Mouse (Mus musculus) CH12.LX (cell line): ENCODE measurements around the gene Nedd8. TPM values are rescaled to one million over a fixed set of nuclear protein-coding genes. Genes with fewer than 3 reads are reported as not detected.

ENCODE experiments used
- DNase-seq: peaks from one replicate; pipeline ENCODE4 v3.0.0-alpha.2; 2013; ENCODE audit errors: extremely low read depth
- H3K27ac ChIP-seq: 2 replicates; pipeline ENCODE4 v1.5.1; 2012; ENCODE audit warnings: low read depth, mild to moderate bottlenecking, control low read depth, moderate library complexity; ENCODE audit not compliant: insufficient read depth
- H3K27me3 ChIP-seq: replicated peaks from 2 replicates; pipeline ENCODE3; 2012; ENCODE audit warnings: inconsistent platforms
- H3K36me3 ChIP-seq, 2 experiments: replicated peaks in 1 of 2; 2 replicates each; pipeline versions ENCODE3 to v1.6.1; 2012; ENCODE audit warnings: inconsistent platforms in 1 of 2, low read length in 1 of 2, mild to moderate bottlenecking in 1 of 2, mixed read lengths in 1 of 2, moderate library complexity in 1 of 2; ENCODE audit not compliant: control insufficient read depth in 1 of 2, insufficient read depth in 1 of 2
- H3K4me1 ChIP-seq, 2 experiments: 2 replicates each; pipeline ENCODE4 v1.6.1; 2012; ENCODE audit warnings: inconsistent platforms in 1 of 2, moderate library complexity in 1 of 2; ENCODE audit not compliant: insufficient read depth in 2 of 2, control insufficient read depth in 1 of 2
- H3K4me2 ChIP-seq: 2 replicates; pipeline ENCODE4 v1.6.1; 2012; ENCODE audit warnings: low read depth, mild to moderate bottlenecking, control low read depth; ENCODE audit not compliant: poor library complexity, insufficient read depth, severe bottlenecking
- H3K4me3 ChIP-seq, 3 experiments: fragments of 150-350 bp in 1 of 3; sonication (generic) in 1 of 3; replicated peaks in 1 of 3; 2 replicates each; pipeline versions ENCODE3 to v1.5.1; 2011 to 2012; ENCODE audit warnings: low read depth in 2 of 3, low read length in 2 of 3, mild to moderate bottlenecking in 2 of 3, moderate library complexity in 2 of 3, control low read depth in 1 of 3, improper control_type of control experiment in 1 of 3, inconsistent platforms in 1 of 3, mixed read lengths in 1 of 3; ENCODE audit not compliant: poor library complexity in 1 of 3
- H3K79me2 ChIP-seq: replicated peaks from 2 replicates; pipeline ENCODE4 v1.6.1; 2012; ENCODE audit warnings: mild to moderate bottlenecking, moderate library complexity; ENCODE audit not compliant: control insufficient read depth, poor library complexity, insufficient read depth, severe bottlenecking; ENCODE audit errors: extremely low read depth
- H3K9ac ChIP-seq: 2 replicates; pipeline ENCODE4 v1.6.1; 2012; ENCODE audit warnings: low read depth, mild to moderate bottlenecking, control low read depth, moderate library complexity; ENCODE audit not compliant: insufficient read depth
- H3K9me3 ChIP-seq: replicated peaks from 2 replicates; pipeline ENCODE3; 2012; ENCODE audit warnings: low read length, inconsistent platforms, mixed read lengths
- CHD1 ChIP-seq: IDR thresholded peaks from 2 replicates; pipeline ENCODE4 v1.6.1; 2012; ENCODE audit warnings: low read depth, low read length, improper control_type of control experiment, inconsistent platforms
- E2F4 ChIP-seq: IDR thresholded peaks from 2 replicates; pipeline ENCODE4 v1.6.1; 2011; ENCODE audit warnings: low read depth, low read length, improper control_type of control experiment; ENCODE audit not compliant: insufficient replicate concordance
- GABPA ChIP-seq: IDR thresholded peaks from 2 replicates; pipeline ENCODE4 v1.6.1; 2012; ENCODE audit warnings: low read depth, low read length, improper control_type of control experiment, inconsistent platforms; ENCODE audit not compliant: insufficient replicate concordance
- HCFC1 ChIP-seq: IDR thresholded peaks from 2 replicates; pipeline ENCODE4 v1.6.1; 2012; ENCODE audit warnings: low read depth, mild to moderate bottlenecking, inconsistent platforms, low read length, improper control_type of control experiment
- IRF4 ChIP-seq: IDR thresholded peaks from 2 replicates; pipeline ENCODE4 v1.6.1; 2014; ENCODE audit warnings: low read depth, mild to moderate bottlenecking, inconsistent platforms, low read length, improper control_type of control experiment
- JUN ChIP-seq: IDR thresholded peaks from 2 replicates; pipeline ENCODE4 v1.6.1; 2011; ENCODE audit warnings: low read depth, mild to moderate bottlenecking, low read length, improper control_type of control experiment, moderate library complexity; ENCODE audit not compliant: insufficient read depth
- JUND ChIP-seq: conservative IDR thresholded peaks from 2 replicates; pipeline ENCODE4 v1.6.1; 2011; ENCODE audit warnings: low read depth, low read length, improper control_type of control experiment
- MAFK ChIP-seq: IDR thresholded peaks from 2 replicates; pipeline ENCODE4 v1.6.1; 2011; ENCODE audit warnings: low read length, improper control_type of control experiment; ENCODE audit not compliant: insufficient replicate concordance
- MEF2A ChIP-seq: IDR thresholded peaks from 2 replicates; pipeline ENCODE4 v1.6.1; 2014; ENCODE audit warnings: low read depth, mild to moderate bottlenecking, inconsistent platforms, low read length, improper control_type of control experiment, borderline replicate concordance
- MXI1 ChIP-seq: IDR thresholded peaks from 2 replicates; pipeline ENCODE4 v1.6.1; 2011; ENCODE audit warnings: mild to moderate bottlenecking, low read depth, low read length, improper control_type of control experiment
- MYC ChIP-seq: IDR thresholded peaks from 2 replicates; pipeline ENCODE4 v1.6.1; 2011; ENCODE audit warnings: low read depth, mild to moderate bottlenecking, improper control_type of control experiment, low read length
- NELFE ChIP-seq: IDR thresholded peaks from 2 replicates; pipeline ENCODE4 v1.6.1; 2011; ENCODE audit warnings: low read depth, low read length, improper control_type of control experiment
- PAX5 ChIP-seq: IDR thresholded peaks from 2 replicates; pipeline ENCODE4 v1.6.1; 2012; ENCODE audit warnings: low read length, inconsistent platforms, mixed read lengths
- POLR2A ChIP-seq: IDR thresholded peaks from 2 replicates; pipeline ENCODE4 v1.6.1; 2011; ENCODE audit warnings: low read depth, mild to moderate bottlenecking, improper control_type of control experiment, low read length
- RCOR1 ChIP-seq: conservative IDR thresholded peaks from 2 replicates; pipeline ENCODE4 v1.6.1; 2012; ENCODE audit warnings: low read depth, mild to moderate bottlenecking, inconsistent platforms, low read length, improper control_type of control experiment
- TCF12 ChIP-seq: IDR thresholded peaks from 2 replicates; pipeline ENCODE4 v1.6.1; 2014; ENCODE audit warnings: low read depth, mild to moderate bottlenecking, inconsistent platforms, low read length, improper control_type of control experiment
- USF2 ChIP-seq: conservative IDR thresholded peaks from 2 replicates; pipeline ENCODE4 v1.6.1; 2011; ENCODE audit warnings: low read depth, low read length, improper control_type of control experiment
- ZNF384 ChIP-seq: IDR thresholded peaks from 2 replicates; pipeline ENCODE4 v1.6.1; 2012; ENCODE audit warnings: low read depth, low read length, improper control_type of control experiment, inconsistent platforms
- dilution Hi-C: fragments of 300-500 bp; cut with MboI; formaldehyde crosslinking; loops from 2 replicates; pipeline ENCODE4 v1.14.3; 2020; ENCODE audit warnings: low sequenced_read_pairs; ENCODE audit not compliant: extremely low pct_unique_long_range_greater_than_20kb, extremely low pct_ligation_motif_present
- in situ Hi-C: fragments of 300-500 bp; cut with MboI; formaldehyde crosslinking; loops from 3 replicates; pipeline ENCODE4 v1.14.3; 2019; ENCODE audit warnings: low sequenced_read_pairs, low pct_ligation_motif_present, low pct_unique_long_range_greater_than_20kb, mixed read lengths
- polyA plus RNA-seq: library from polyadenylated mRNA; unstranded; fragments of >175 nt; gene quantifications from 2 replicates; pipeline ENCODE4 v1.2.1, GENCODE M21; 2012; ENCODE audit warnings: low read depth; ENCODE audit not compliant: insufficient read length
- total RNA-seq, 2 experiments: library from RNA; depleted of rRNA; stranded (reverse); fragments of 300-350 nt in 1 of 2; fragments of >200 nt in 1 of 2; gene quantifications; 2 replicates each; pipeline ENCODE4 v1.2.3; 2012 to 2014

Gene Nedd8
- total and polyA plus RNA-seq, 3 experiments: 276 to 513 (median 378) TPM

DNA sequence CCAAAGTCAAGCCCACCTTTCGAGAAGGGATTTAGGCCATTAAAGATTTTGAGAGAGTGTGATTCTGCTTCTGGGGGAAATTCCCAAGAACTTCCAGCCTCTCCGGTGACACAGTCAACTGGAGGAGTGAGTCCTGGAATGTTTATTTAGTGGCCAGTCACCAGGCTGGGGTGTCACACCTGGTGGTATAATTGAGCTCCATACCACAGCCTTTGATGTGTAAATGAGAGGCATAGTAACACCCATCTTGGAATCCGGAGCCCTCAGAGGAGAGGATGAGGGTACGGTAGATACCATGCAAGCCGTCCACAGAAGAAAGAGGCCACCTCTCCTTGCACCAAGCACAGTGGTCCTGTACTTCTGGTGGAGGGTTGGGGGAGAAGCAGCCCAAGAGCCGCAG, 30.8 kb upstream of the Nedd8 start:
- H3K9me3 ChIP-seq: no peaks in the 10 kb centered on the region
- in situ Hi-C loops (no loop called here), dilution Hi-C loops (no loop called here)
- no peak overlapping the region for H3K9ac ChIP-seq
- no peak for DNase-seq
- H3K4me3 ChIP-seq: no peak overlapping the region
- no peak for TF ChIP-seq RCOR1
- TF ChIP-seq TCF12: no peak
- TF ChIP-seq ZNF384: no peak
- TF ChIP-seq PAX5: no peak
- TF ChIP-seq MAFK: no peak
- TF ChIP-seq HCFC1: no peak
- TF ChIP-seq IRF4: no peak
- TF ChIP-seq JUND: no peak
- TF ChIP-seq MYC: no peak
- TF ChIP-seq POLR2A: no peak
- no peak for TF ChIP-seq JUN
- TF ChIP-seq, all 38 proteins: peak for 0
- Histone ChIP-seq H3K4me1 (peaks cover 0 to 3% of the 10 kb centered on the region in 2 experiments; a peak in 2 of 4 replicates), H3K4me2 (no peak overlapping the region), H3K79me2 (no peaks in the 10 kb centered on the region), H3K36me3 (no peaks in the 10 kb centered on the region), H3K27me3 (no peaks in the 10 kb centered on the region), H3K27ac (no peak overlapping the region)

DNA sequence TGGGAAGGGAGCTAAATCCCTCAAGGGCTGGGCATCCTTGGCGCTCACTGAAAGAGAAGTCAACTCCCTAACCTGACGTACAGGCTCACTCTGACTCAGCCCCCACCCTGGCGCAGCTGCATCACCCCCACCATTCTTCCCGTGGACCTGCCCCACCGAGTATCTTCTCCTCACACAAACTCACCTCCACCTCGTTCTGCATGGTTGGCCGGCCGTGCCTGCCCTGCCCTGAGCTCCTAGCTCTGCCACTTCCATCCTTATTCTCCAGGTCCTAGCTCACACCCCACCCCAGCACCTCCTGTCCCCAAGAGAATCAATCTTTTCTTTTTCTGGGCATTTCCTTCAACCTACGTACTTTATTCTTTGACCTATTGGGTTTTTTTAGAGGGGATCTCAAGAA, 29.2 kb upstream of the Nedd8 start:
- no peak for DNase-seq
- Histone ChIP-seq H3K36me3 (no peaks in the 10 kb centered on the region), H3K9me3 (no peaks in the 10 kb centered on the region), H3K27me3 (no peaks in the 10 kb centered on the region), H3K9ac (no peak overlapping the region), H3K4me2 (no peak overlapping the region), H3K79me2 (no peaks in the 10 kb centered on the region), H3K4me1 (peaks cover 0 to 3% of the 10 kb centered on the region in 2 experiments; a peak in 2 of 4 replicates), H3K4me3 (no peak overlapping the region), H3K27ac (no peak overlapping the region)
- TF ChIP-seq CHD1: no peak
- no peak for TF ChIP-seq E2F4
- TF ChIP-seq MEF2A: no peak
- TF ChIP-seq NELFE: no peak
- no peak for TF ChIP-seq IRF4
- TF ChIP-seq RCOR1: no peak
- TF ChIP-seq JUN: no peak
- TF ChIP-seq JUND: no peak
- TF ChIP-seq POLR2A: no peak
- no peak for TF ChIP-seq GABPA
- TF ChIP-seq MXI1: no peak
- no peak for TF ChIP-seq USF2
- in situ Hi-C loops (no loop called here), dilution Hi-C loops (no loop called here)
